Comparison of ENCODE assay signal across 9 mouse cellular contexts in the genomic region with DNA sequence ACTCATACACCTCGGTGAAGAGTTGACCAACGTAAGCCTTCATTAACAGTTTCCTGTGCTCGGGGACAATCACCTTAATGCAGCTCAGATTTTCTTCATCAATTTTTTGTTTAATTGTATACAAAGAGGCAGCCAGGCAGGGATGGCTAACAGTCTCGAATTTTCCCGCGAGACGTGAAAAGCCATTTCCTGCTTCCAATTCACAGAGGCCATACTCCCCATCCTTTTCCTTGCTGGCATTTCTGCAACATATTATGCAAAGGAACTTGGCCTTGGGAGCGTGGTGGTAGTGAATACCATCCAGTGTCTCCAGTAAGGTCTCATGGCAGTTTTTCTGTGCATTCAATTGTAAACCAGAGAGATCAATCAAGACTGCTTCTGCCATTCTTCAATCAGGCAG.
"Had no signal": no experiment of that assay in that cellular context is flagged by ENCODE, and none has a peak within 500 bp of the region (broad histone marks: within the 10 kb centered on the region; RNA-seq: fewer than 3 reads in every experiment).

No protein-coding gene starts in this region.

- H3K4me2 ChIP-seq: limb, embryonic 15.5 days; midbrain, embryonic 13.5 days had no signal

- H3K27ac ChIP-seq: limb, embryonic 15.5 days; lung, embryonic 15.5 days; midbrain, embryonic 13.5 days had no signal

- ATAC-seq: inflammation-experienced regulatory T-cells, adult 6 months; intestine, postnatal 0 days; midbrain, embryonic 13.5 days had no signal

- H3K27me3 ChIP-seq: limb, embryonic 15.5 days; lung, embryonic 15.5 days had no signal

- DNase-seq: kidney, adult 8-10 months; kidney, postnatal 25 days; layer of hippocampus, postnatal 36 days; lung, postnatal 14 days had no signal

- H3K36me3 ChIP-seq: limb, embryonic 15.5 days; lung, embryonic 15.5 days; midbrain, embryonic 13.5 days had no signal

- H3K9ac ChIP-seq: limb, embryonic 15.5 days; lung, embryonic 15.5 days; midbrain, embryonic 13.5 days had no signal

- H3K4me3 ChIP-seq: limb, embryonic 15.5 days; midbrain, embryonic 13.5 days had no signal

- H3K9me3 ChIP-seq: limb, embryonic 15.5 days; lung, embryonic 15.5 days; midbrain, embryonic 13.5 days had no signal
